Mouse (Mus musculus) embryonic facial prominence, embryonic 14.5 days (tissue): ENCODE data around the gene Pitpnm2. TPM values are rescaled to one million over a fixed set of nuclear protein-coding genes. Genes with fewer than 3 reads are reported as not detected.

ENCODE experiments used
- ATAC-seq: fragments of 200-750 bp; cut with Nextera tagmentation; 2 replicates; pipeline ENCODE4 v1.8.0; 2017; ENCODE audit warnings: low read depth, moderate number of reproducible peaks, moderate TSS enrichment
- DNase-seq: peaks from one replicate; pipeline ENCODE4 v3.0.0-alpha.2; 2015; ENCODE audit warnings: low spot score
- H3K27ac ChIP-seq: fragments of 300-500 bp; sonication (generic); replicated peaks from 2 replicates; pipeline ENCODE4 v1.5.1; 2014; ENCODE audit warnings: low read depth, mild to moderate bottlenecking, low read length, moderate library complexity
- H3K27me3 ChIP-seq: fragments of 300-500 bp; sonication (generic); replicated peaks from 2 replicates; pipeline ENCODE4 v1.6.1; 2014; ENCODE audit warnings: low read length; ENCODE audit not compliant: control insufficient read depth, insufficient read depth
- H3K36me3 ChIP-seq: fragments of 300-500 bp; sonication (generic); 2 replicates; pipeline ENCODE4 v1.6.1; 2014; ENCODE audit warnings: low read length, mixed read lengths; ENCODE audit not compliant: control insufficient read depth, insufficient read depth
- H3K4me1 ChIP-seq: fragments of 300-500 bp; sonication (generic); 2 replicates; pipeline ENCODE4 v1.6.1; 2014; ENCODE audit warnings: antibody characterized with exemption, low read length; ENCODE audit not compliant: control insufficient read depth, insufficient read depth
- H3K4me2 ChIP-seq: fragments of 300-500 bp; sonication (generic); 2 replicates; pipeline ENCODE4 v1.6.1; 2014; ENCODE audit warnings: low read depth, mild to moderate bottlenecking, low read length, moderate library complexity, mixed read lengths
- H3K4me3 ChIP-seq: fragments of 300-500 bp; sonication (generic); 2 replicates; pipeline ENCODE4 v1.5.1; 2014; ENCODE audit warnings: low read depth, mild to moderate bottlenecking, low read length
- H3K9ac ChIP-seq: fragments of 300-500 bp; sonication (generic); 2 replicates; pipeline ENCODE4 v1.6.1; 2014; ENCODE audit warnings: low read depth, mild to moderate bottlenecking, low read length, moderate library complexity, mixed read lengths
- H3K9me3 ChIP-seq: fragments of 300-500 bp; sonication (generic); 2 replicates; pipeline ENCODE4 v1.6.1; 2016; ENCODE audit warnings: low read length; ENCODE audit not compliant: control insufficient read depth
- WGBS: fragments of 180-500 bp; shearing (Covaris S2); extraction: QIAGEN DNeasy Blood & Tissue Kit; methylation state at CpG from one replicate; pipeline ENCODE4 v1.1.7; 2014; 5-methylcytosine and 5-hydroxymethylcytosine counted together
- polyA plus RNA-seq: library from polyadenylated mRNA; unstranded; fragments of >200 nt; fragmentation: Nextera tagmentation; extraction: Ambion mirVana; gene quantifications from 2 replicates; pipeline ENCODE4 v1.2.1, GENCODE M21; 2014

Pitpnm2 gene
- polyA plus RNA-seq, 1 experiment from 2014 or later, result 7.6 TPM

- H3K27ac ChIP-seq, result no peak overlapping the region
- H3K9me3 ChIP-seq, result no peaks in the 10 kb centered on the region
- no peaks in the 10 kb centered on the region for H3K27me3 ChIP-seq
- no peaks in the 10 kb centered on the region for H3K4me1 ChIP-seq
- no peak for ATAC-seq
- H3K4me2 ChIP-seq, result no peak overlapping the region
- WGBS, result 87% methylated on average over 13 of the region's 18 CpGs
- DNase-seq, result no peak
- peaks cover 66% of the 10 kb centered on the region for H3K36me3 ChIP-seq
- H3K4me3 ChIP-seq, result no peak overlapping the region
- no peak overlapping the region for H3K9ac ChIP-seq
These were observed 127.2 kb downstream of the Pitpnm2 start for GRCm38 (mm10) chr5:124122357-124122756.

- Histone ChIP-seq H3K27ac (no peak overlapping the region), H3K9me3 (no peaks in the 10 kb centered on the region), H3K4me3 (no peak overlapping the region), H3K4me2 (no peak overlapping the region), H3K36me3 (peaks cover 64% of the 10 kb centered on the region), H3K9ac (no peak overlapping the region), H3K27me3 (no peaks in the 10 kb centered on the region), H3K4me1 (peaks cover 8% of the 10 kb centered on the region)
- ATAC-seq (no peak), DNase-seq (no peak)
- WGBS, result 82% methylated on average over 5 of the region's 5 CpGs
These were observed 130.4 kb downstream of the Pitpnm2 start for GRCm38 (mm10) chr5:124119204-124119603.

- no peaks in the 10 kb centered on the region for H3K9me3 ChIP-seq
- H3K4me2 ChIP-seq, result peak within 1 kb of the TSS; percentile 93
- peaks cover 40% of the 10 kb centered on the region for H3K36me3 ChIP-seq
- peak within 1 kb of the TSS; percentile 78 for H3K4me3 ChIP-seq
- peak; percentile 6; the same call in 1 of the 2 replicates for ATAC-seq
- no peaks in the 10 kb centered on the region for H3K27me3 ChIP-seq
- peak; percentile 71 for DNase-seq
- WGBS, result 3% methylated on average over 50 of the region's 64 CpGs
- H3K4me1 ChIP-seq, result peaks cover 16% of the 10 kb centered on the region
- peak within 1 kb of the TSS; percentile 80 for H3K27ac ChIP-seq
- H3K9ac ChIP-seq, result peak within 1 kb of the TSS; percentile 90
These were observed 133.3 kb downstream of the Pitpnm2 start, which contains the start of gene Arl6ip4 for GRCm38 (mm10) chr5:124115990-124116845. Gene Arl6ip4, plus strand, starts transcription at chr5:124116089.

- Histone ChIP-seq H3K27me3 (no peaks in the 10 kb centered on the region), H3K4me1 (peaks cover 20% of the 10 kb centered on the region), H3K27ac (peak overlapping the region; percentile 80), H3K4me2 (peak overlapping the region; percentile 93), H3K9me3 (no peaks in the 10 kb centered on the region), H3K4me3 (peak overlapping the region; percentile 78), H3K36me3 (peaks cover 33% of the 10 kb centered on the region), H3K9ac (peak overlapping the region; percentile 90)
- WGBS, result 21% methylated on average over 7 of the region's 7 CpGs
- no peak for DNase-seq
- ATAC-seq, result no peak
These were observed 134.0 kb downstream of the Pitpnm2 start for GRCm38 (mm10) chr5:124115531-124115930.

- Histone ChIP-seq H3K9me3 (no peaks in the 10 kb centered on the region), H3K27me3 (no peaks in the 10 kb centered on the region), H3K27ac (no peak overlapping the region), H3K36me3 (peaks cover 22% of the 10 kb centered on the region), H3K4me1 (peaks cover 20% of the 10 kb centered on the region), H3K4me2 (no peak overlapping the region), H3K4me3 (no peak overlapping the region), H3K9ac (no peak overlapping the region)
- 87% methylated on average over 24 of the region's 24 CpGs for WGBS
- ATAC-seq (no peak), DNase-seq (no peak)
These were observed 135.1 kb downstream of the Pitpnm2 start for GRCm38 (mm10) chr5:124114276-124115025.

- Histone ChIP-seq H3K27ac (no peak overlapping the region), H3K4me3 (peak overlapping the region; percentile 84), H3K9ac (peak overlapping the region; percentile 80), H3K27me3 (no peaks in the 10 kb centered on the region), H3K9me3 (no peaks in the 10 kb centered on the region), H3K4me1 (peaks cover 20% of the 10 kb centered on the region), H3K36me3 (peaks cover 8% of the 10 kb centered on the region), H3K4me2 (peak overlapping the region; percentile 94)
- DNase-seq, result peak; percentile 33
- WGBS, result 18% methylated on average over 10 of the region's 14 CpGs
- no peak for ATAC-seq
These were observed 136.5 kb downstream of the Pitpnm2 start for GRCm38 (mm10) chr5:124113030-124113429.

GRCm38 (mm10) chr5:124112531-124112930 is 137.0 kb downstream of the Pitpnm2 start:
- Histone ChIP-seq H3K9me3 (no peaks in the 10 kb centered on the region), H3K4me2 (peak overlapping the region; percentile 94), H3K9ac (peak overlapping the region; percentile 80), H3K4me3 (peak overlapping the region; percentile 84), H3K27ac (peak overlapping the region; percentile 58; the same call in 1 of the 2 replicates), H3K36me3 (peaks cover 3% of the 10 kb centered on the region; the same call in 1 of the 2 replicates), H3K4me1 (peaks cover 20% of the 10 kb centered on the region), H3K27me3 (no peaks in the 10 kb centered on the region)
- DNase-seq (no peak), ATAC-seq (no peak)
- 2% methylated on average over 16 of the region's 18 CpGs for WGBS

GRCm38 (mm10) chr5:124111742-124112497 is 137.6 kb downstream of the Pitpnm2 start, which contains the start of gene Ogfod2:
Gene Ogfod2, plus strand, starts transcription at chr5:124112297.
- Histone ChIP-seq H3K27me3 (no peaks in the 10 kb centered on the region), H3K4me2 (peak within 1 kb of the TSS; percentile 94), H3K4me3 (peak within 1 kb of the TSS; percentile 84), H3K4me1 (peaks cover 17% of the 10 kb centered on the region), H3K36me3 (no peaks in the 10 kb centered on the region), H3K27ac (peak within 1 kb of the TSS; percentile 91), H3K9me3 (no peaks in the 10 kb centered on the region), H3K9ac (peak within 1 kb of the TSS; percentile 80)
- ATAC-seq (peak; percentile 98), DNase-seq (peak; percentile 99)
- WGBS, result under 1% methylated on average over 64 of the region's 66 CpGs
